Comparison of ENCODE assay signal across 25 mouse cellular contexts in the genomic region with DNA sequence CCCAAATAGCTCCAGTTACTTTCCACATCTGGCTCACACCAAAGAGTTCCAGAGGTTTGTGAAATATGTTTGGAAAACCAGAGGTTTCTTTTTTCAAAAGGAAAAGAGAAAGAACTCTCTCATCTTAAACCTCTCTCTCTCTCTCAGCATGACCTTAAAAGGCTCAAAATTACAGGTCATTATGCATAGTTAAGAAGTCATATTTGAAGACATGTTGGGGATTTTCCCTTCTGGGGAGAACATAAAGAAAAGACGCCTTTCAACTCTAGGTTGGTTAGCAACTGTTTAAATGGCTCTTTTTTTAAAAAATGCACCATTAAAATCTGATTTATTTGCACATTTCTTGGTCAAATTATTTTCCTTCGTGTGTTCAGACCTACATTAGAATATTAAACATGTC.
DNase-seq lines count a peak whose midpoint lies in the region; ATAC-seq and TF ChIP-seq lines count a peak whose summit lies in the region.
"Had no signal": no experiment of that assay in that cellular context is flagged by ENCODE, and none has a peak within 500 bp of the region (broad histone marks: within the 10 kb centered on the region; RNA-seq: fewer than 3 reads in every experiment).

No protein-coding gene starts in this region.

- no peaks in the 10 kb centered on the region for H3K36me3 ChIP-seq in embryonic facial prominence, embryonic 14.5 days (ENCODE audit: control insufficient read depth, insufficient read depth, low read length)
- H3K36me3 ChIP-seq in embryonic facial prominence, embryonic 10.5 days (replicated peaks): no peaks in the 10 kb centered on the region
- H3K36me3 ChIP-seq in CH12.LX (replicated peaks in 1 of 2; ENCODE audit: control insufficient read depth in 1 of 2, insufficient read depth in 1 of 2, low read length in 1 of 2): no peaks in the 10 kb centered on the region
- H3K36me3 ChIP-seq in kidney, embryonic 15.5 days: no peaks in the 10 kb centered on the region
- H3K36me3 ChIP-seq: embryonic facial prominence, embryonic 13.5 days; forebrain, embryonic 12.5 days; forebrain, embryonic 15.5 days; heart, embryonic 10.5 days; heart, embryonic 13.5 days; intestine, embryonic 15.5 days had no signal

- in situ Hi-C loops in CH12.LX (cut with MboI; ENCODE audit: low pct_ligation_motif_present, low pct_unique_long_range_greater_than_20kb, low sequenced_read_pairs): no loop called here

- no peak for DNase-seq in embryonic facial prominence, embryonic 14.5 days (ENCODE audit: low spot score)
- no peak for DNase-seq in embryonic facial prominence, embryonic 10.5 days (ENCODE audit: low spot score)
- peak; percentile 24 for DNase-seq in CH12.LX (ENCODE audit: extremely low read depth)
- no peak for DNase-seq in cerebellum, adult 11 months
- DNase-seq in heart, adult 18-20 months: no peak
- DNase-seq: adrenal gland, postnatal 36 days; cerebellum, adult 2 months; cerebellum, adult 9-11 months; cerebellum, postnatal 25 days; gastrocnemius, postnatal 25 days; heart, adult 2 months; heart, postnatal 14 days; heart, postnatal 4 days; kidney, adult 11 months had no signal

- TF ChIP-seq EP300 in CH12.LX (IDR thresholded peaks at IDR 0.05; ENCODE audit: low read length): no peak; the same call in 1 of the 2 replicates

- no peak overlapping the region for H3K4me3 ChIP-seq in embryonic facial prominence, embryonic 14.5 days (ENCODE audit: low read depth, low read length)
- no peak overlapping the region for H3K4me3 ChIP-seq in embryonic facial prominence, embryonic 10.5 days
- H3K4me3 ChIP-seq in CH12.LX (replicated peaks in 1 of 3; ENCODE audit: low read depth in 2 of 3, low read length in 2 of 3, poor library complexity in 1 of 3): no peak overlapping the region
- no peak overlapping the region for H3K4me3 ChIP-seq in embryonic fibroblast, embryonic 13.5 days (ENCODE audit: insufficient read depth, low read length)
- no peak overlapping the region for H3K4me3 ChIP-seq in kidney, embryonic 15.5 days (replicated peaks)
- H3K4me3 ChIP-seq: embryonic facial prominence, embryonic 13.5 days; erythroblast, embryonic 14.5 days; forebrain, embryonic 12.5 days; forebrain, embryonic 15.5 days; heart, adult 2 months; heart, embryonic 10.5 days; heart, embryonic 13.5 days; intestine, embryonic 15.5 days had no signal

- no peak for TF ChIP-seq CTCF in CH12.LX (conservative IDR thresholded peaks at IDR 0.05 in 1 of 2, IDR thresholded peaks at IDR 0.05 in 1 of 2; ENCODE audit: low read depth in 2 of 2, low read length in 2 of 2)
- TF ChIP-seq CTCF in embryonic fibroblast, embryonic 13.5 days (IDR thresholded peaks at IDR 0.05; ENCODE audit: borderline replicate concordance, insufficient read depth, low read length): no peak

- H3K9ac ChIP-seq in embryonic facial prominence, embryonic 14.5 days (ENCODE audit: low read depth, low read length): no peak overlapping the region
- no peak overlapping the region for H3K9ac ChIP-seq in CH12.LX (ENCODE audit: insufficient read depth, low read depth)
- no peak overlapping the region for H3K9ac ChIP-seq in kidney, embryonic 15.5 days
- H3K9ac ChIP-seq: embryonic facial prominence, embryonic 13.5 days; forebrain, embryonic 12.5 days; forebrain, embryonic 15.5 days; heart, embryonic 13.5 days; hindbrain, embryonic 14.5 days; intestine, embryonic 15.5 days had no signal

- dilution Hi-C loops in CH12.LX (cut with MboI; ENCODE audit: extremely low pct_ligation_motif_present, extremely low pct_unique_long_range_greater_than_20kb, low sequenced_read_pairs): no loop called here

- 0 out of 2 replicates have a peak overlapping the region, but pooled peaks have one; percentile 22 for H3K27ac ChIP-seq in embryonic facial prominence, embryonic 14.5 days (replicated peaks; ENCODE audit: low read depth, low read length)
- no peak overlapping the region for H3K27ac ChIP-seq in embryonic facial prominence, embryonic 10.5 days (replicated peaks)
- no peak overlapping the region for H3K27ac ChIP-seq in CH12.LX (ENCODE audit: insufficient read depth, low read depth)
- H3K27ac ChIP-seq in embryonic fibroblast, embryonic 13.5 days (ENCODE audit: insufficient read depth, low read length): peak overlapping the region; percentile 35
- H3K27ac ChIP-seq in kidney, embryonic 15.5 days: no peak overlapping the region
- H3K27ac ChIP-seq: embryonic facial prominence, embryonic 13.5 days; forebrain, embryonic 12.5 days; forebrain, embryonic 15.5 days; heart, adult 2 months; heart, embryonic 10.5 days; heart, embryonic 13.5 days; hindbrain, embryonic 14.5 days; hindbrain, postnatal 0 days; intestine, embryonic 15.5 days had no signal

- ATAC-seq in embryonic facial prominence, embryonic 14.5 days (ENCODE audit: low read depth): no peak
- no peak for ATAC-seq in kidney, embryonic 15.5 days (replicated peaks; ENCODE audit: low FRiP score)
- ATAC-seq: forebrain, embryonic 15.5 days; hindbrain, postnatal 0 days; intestine, embryonic 15.5 days had no signal

- no peak overlapping the region for H3K4me2 ChIP-seq in embryonic facial prominence, embryonic 14.5 days (ENCODE audit: low read depth, low read length)
- H3K4me2 ChIP-seq in CH12.LX (ENCODE audit: insufficient read depth, low read depth, poor library complexity, severe bottlenecking): peak overlapping the region; percentile 67; the same call in 1 of the 2 replicates
- H3K4me2 ChIP-seq in kidney, embryonic 15.5 days: no peak overlapping the region
- H3K4me2 ChIP-seq: embryonic facial prominence, embryonic 13.5 days; forebrain, embryonic 12.5 days; forebrain, embryonic 15.5 days; heart, embryonic 13.5 days; hindbrain, embryonic 14.5 days; intestine, embryonic 15.5 days had no signal

- no peaks in the 10 kb centered on the region for H3K79me2 ChIP-seq in CH12.LX (replicated peaks; ENCODE audit: control insufficient read depth, extremely low read depth, insufficient read depth, poor library complexity, severe bottlenecking)

- no peak for TF ChIP-seq POLR2A in CH12.LX (IDR thresholded peaks at IDR 0.05; ENCODE audit: low read depth, low read length)
- TF ChIP-seq POLR2A in embryonic fibroblast, embryonic 13.5 days (IDR thresholded peaks at IDR 0.05; ENCODE audit: low read depth, low read length): no peak

- H3K27me3 ChIP-seq in embryonic facial prominence, embryonic 14.5 days (replicated peaks; ENCODE audit: control insufficient read depth, insufficient read depth, low read length): no peaks in the 10 kb centered on the region
- no peaks in the 10 kb centered on the region for H3K27me3 ChIP-seq in embryonic facial prominence, embryonic 10.5 days (replicated peaks; ENCODE audit: low read depth, poor library complexity, severe bottlenecking)
- no peaks in the 10 kb centered on the region for H3K27me3 ChIP-seq in CH12.LX (replicated peaks)
- no peaks in the 10 kb centered on the region for H3K27me3 ChIP-seq in kidney, embryonic 15.5 days
- H3K27me3 ChIP-seq: embryonic facial prominence, embryonic 13.5 days; forebrain, embryonic 12.5 days; forebrain, embryonic 15.5 days; heart, embryonic 13.5 days; intestine, embryonic 15.5 days had no signal

- H3K9me3 ChIP-seq in embryonic facial prominence, embryonic 14.5 days (ENCODE audit: control insufficient read depth, low read length): peaks cover 7% of the 10 kb centered on the region
- no peaks in the 10 kb centered on the region for H3K9me3 ChIP-seq in embryonic facial prominence, embryonic 10.5 days
- H3K9me3 ChIP-seq in CH12.LX (replicated peaks; ENCODE audit: low read length): peaks cover 2% of the 10 kb centered on the region
- no peaks in the 10 kb centered on the region for H3K9me3 ChIP-seq in kidney, embryonic 15.5 days (replicated peaks)
- H3K9me3 ChIP-seq: embryonic facial prominence, embryonic 13.5 days; forebrain, embryonic 12.5 days; forebrain, embryonic 15.5 days; heart, embryonic 10.5 days; heart, embryonic 13.5 days; intestine, embryonic 15.5 days had no signal

- 44% methylated on average over 2 of the region's 2 CpGs for WGBS in embryonic facial prominence, embryonic 14.5 days
- WGBS in embryonic facial prominence, embryonic 10.5 days: 70% methylated on average over 2 of the region's 2 CpGs
- 51% methylated on average over 2 of the region's 2 CpGs for WGBS in kidney, embryonic 15.5 days

- H3K4me1 ChIP-seq in embryonic facial prominence, embryonic 14.5 days (ENCODE audit: control insufficient read depth, insufficient read depth, low read length): no peaks in the 10 kb centered on the region
- no peaks in the 10 kb centered on the region for H3K4me1 ChIP-seq in embryonic facial prominence, embryonic 10.5 days
- peaks cover 3 to 15% of the 10 kb centered on the region in 2 experiments; a peak in 3 of 4 replicates for H3K4me1 ChIP-seq in CH12.LX (ENCODE audit: control insufficient read depth in 1 of 2, insufficient read depth in 2 of 2)
- no peaks in the 10 kb centered on the region for H3K4me1 ChIP-seq in embryonic fibroblast, embryonic 13.5 days (ENCODE audit: control insufficient read depth, insufficient read depth, low read length)
- H3K4me1 ChIP-seq in kidney, embryonic 15.5 days: no peaks in the 10 kb centered on the region
- H3K4me1 ChIP-seq: embryonic facial prominence, embryonic 13.5 days; forebrain, embryonic 12.5 days; forebrain, embryonic 15.5 days; heart, embryonic 10.5 days; heart, embryonic 13.5 days; intestine, embryonic 15.5 days had no signal

- TF ChIP-seq RAD21 in CH12.LX (IDR thresholded peaks at IDR 0.05; ENCODE audit: low read depth, low read length): no peak

TF ChIP-seq in CH12.LX, 34 proteins besides CTCF, POLR2A, EP300 and RAD21:
- TF ChIP-seq JUND (conservative IDR thresholded peaks at IDR 0.05; ENCODE audit: low read depth, low read length) (0 out of 2 replicates have a peak, but pooled peaks have one; percentile 14), NRF1 (IDR thresholded peaks at IDR 0.05; ENCODE audit: low read depth, low read length) (no peak), MAZ (IDR thresholded peaks at IDR 0.05; ENCODE audit: low read depth, low read length) (no peak)
TF ChIP-seq in CH12.LX: peak in this region for 1.

Comparison
In these comparisons a context has a peak if more than half of its experiments do, and no peak if none do; other contexts are left out.
1. H3K27ac ChIP-seq: peak in embryonic facial prominence, embryonic 14.5 days (single experiment) and embryonic fibroblast, embryonic 13.5 days (single experiment); none in embryonic facial prominence, embryonic 10.5 days (single experiment), CH12.LX (single experiment) and kidney, embryonic 15.5 days (single experiment).